Mouse (Mus musculus) layer of hippocampus, postnatal 25 days (tissue): Measurements from ENCODE around the gene Dgkd. TPM values are rescaled to one million over a fixed set of nuclear protein-coding genes. Genes with fewer than 3 reads are reported as not detected.
A peak's percentile ranks its signal among the peaks of the same experiment; 100 is the strongest.

Experiments used
- DNase-seq, 2 experiments: peaks; one replicate each; pipeline ENCODE4 v3.0.0; 2022; ENCODE audit warnings: mixed read lengths in 2 of 2, low spot score in 1 of 2; ENCODE audit errors: extremely low spot score in 1 of 2
- total RNA-seq, 2 experiments: library from RNA; stranded (reverse); gene quantifications; 2 replicates each; pipeline ENCODE4 v1.2.3; 2021

Dgkd gene
- total RNA-seq, 2 experiments from 2014 or later, result 105 to 129 TPM

- DNase-seq, result no peak
These were observed 5.5 kb upstream of the Dgkd start for GRCm38 (mm10) chr1:87847475-87848168.

- no peak for DNase-seq
These were observed 4.7 kb upstream of the Dgkd start for GRCm38 (mm10) chr1:87848237-87848996.

DNA sequence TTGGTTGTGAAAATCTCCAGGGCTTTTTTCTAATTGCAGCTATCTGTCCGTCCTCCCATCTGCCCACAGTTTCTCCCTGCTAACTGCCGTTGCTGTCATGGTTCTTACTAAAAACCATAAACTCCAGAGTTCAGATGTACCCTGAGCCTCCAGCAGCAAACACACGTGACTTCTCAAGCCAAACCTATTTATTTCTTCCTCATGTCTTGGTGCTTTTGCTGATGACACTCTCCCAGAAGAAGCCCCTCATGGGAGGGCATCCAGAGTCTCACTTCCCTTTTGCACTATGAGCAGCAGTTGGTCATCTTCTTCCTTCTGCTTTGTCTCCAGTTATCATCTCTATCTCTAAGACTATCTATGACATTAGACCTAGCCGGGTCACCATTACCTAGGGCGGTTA lies 3.8 kb upstream of the Dgkd start:
- DNase-seq, result no peak

- no peak for DNase-seq
These were observed 1.7 kb upstream of the Dgkd start for GRCm38 (mm10) chr1:87851344-87851743.

GRCm38 (mm10) chr1:87852081-87852790 lies 851 bp upstream of the Dgkd start:
- no peak for DNase-seq

- peak in 1 of 2 experiments; percentile 23 for DNase-seq
These were observed 694 bp downstream of the Dgkd start for GRCm38 (mm10) chr1:87853601-87854361.

GRCm38 (mm10) chr1:87854411-87854810 lies 1.3 kb downstream of the Dgkd start:
- no peak for DNase-seq

DNA sequence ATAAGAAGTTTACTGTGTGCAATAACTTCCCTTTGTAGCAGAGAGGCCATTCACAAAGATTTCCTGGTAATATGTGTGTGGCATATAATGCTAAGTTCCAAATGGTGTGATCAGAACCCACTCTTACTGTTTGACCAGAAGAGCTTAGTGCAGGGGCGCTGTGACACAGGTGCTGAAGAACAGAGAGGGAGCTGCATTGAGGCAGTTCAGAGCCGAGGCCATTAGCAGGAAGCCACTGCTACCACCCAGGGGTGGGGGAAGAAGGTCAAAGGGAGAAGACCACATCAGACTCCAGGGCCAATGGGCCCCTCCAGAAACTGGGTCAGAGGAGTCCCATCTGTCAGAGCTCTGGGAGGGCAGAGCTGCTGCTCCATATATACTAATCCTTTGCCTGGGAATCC lies 1.8 kb downstream of the Dgkd start:
- no peak for DNase-seq

DNA sequence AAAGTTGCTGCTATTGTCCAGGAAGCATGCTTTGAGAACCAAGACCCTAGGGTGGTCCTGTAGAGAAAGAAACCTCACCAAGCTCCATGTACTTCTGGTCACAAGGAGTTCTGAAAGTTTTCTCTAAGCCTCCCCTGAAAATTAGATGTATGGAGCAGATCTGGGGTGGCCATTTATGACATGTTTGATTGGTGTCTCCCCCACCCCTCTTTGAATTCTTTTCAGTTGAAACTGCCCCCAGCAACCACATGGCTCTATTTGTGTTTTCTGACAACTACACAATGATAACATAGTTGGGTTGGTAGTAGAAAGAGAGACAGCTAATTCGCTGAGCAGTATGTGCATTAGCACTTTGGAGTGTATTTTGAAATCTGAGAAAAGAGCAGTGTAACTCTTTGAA lies 2.4 kb downstream of the Dgkd start:
- DNase-seq, result no peak

- no peak for DNase-seq
These were observed 3.7 kb downstream of the Dgkd start for GRCm38 (mm10) chr1:87856823-87857222.

DNA sequence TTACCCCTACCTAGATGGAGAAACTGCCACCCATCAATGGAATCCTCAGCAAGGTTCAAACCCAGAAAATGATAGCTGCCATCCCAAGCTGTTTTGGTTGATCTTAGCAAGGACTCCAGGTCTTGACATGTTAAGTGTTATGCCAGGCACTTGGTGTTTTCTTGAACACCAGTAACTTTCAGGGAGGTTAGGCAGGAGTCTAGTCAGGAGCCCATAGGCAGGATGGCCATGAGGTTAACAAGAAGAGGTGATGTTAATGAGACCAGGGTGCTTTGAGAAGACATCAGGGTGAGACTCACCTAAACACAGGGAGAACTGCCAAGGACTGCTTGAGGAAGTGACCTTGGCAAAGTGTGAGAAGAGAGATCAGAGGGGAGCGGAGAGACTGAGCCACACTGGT lies 4.9 kb downstream of the Dgkd start:
- no peak for DNase-seq

GRCm38 (mm10) chr1:87858529-87858928 lies 5.4 kb downstream of the Dgkd start:
- no peak for DNase-seq

DNA sequence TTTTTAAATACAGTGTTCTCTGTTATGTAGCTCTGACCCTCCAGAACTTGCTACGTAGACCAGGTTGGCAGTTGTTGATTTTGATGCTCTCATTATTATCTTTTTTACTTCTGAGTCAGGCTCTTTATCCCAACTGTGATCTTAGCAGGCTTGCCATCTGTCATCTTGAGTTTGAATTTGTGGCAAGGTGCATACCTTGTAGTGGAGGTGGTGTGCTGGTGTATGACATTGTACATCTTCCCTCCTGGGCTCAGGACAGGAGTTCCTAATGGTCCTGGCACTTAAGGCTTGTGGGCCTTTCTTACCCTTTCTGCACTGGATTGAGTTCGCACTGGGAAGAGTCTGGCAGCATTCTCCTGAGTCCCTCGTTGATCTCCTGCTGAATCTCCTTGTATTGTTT lies 10.5 kb downstream of the Dgkd start:
- no peak for DNase-seq

- DNase-seq, result no peak
These were observed 11.8 kb downstream of the Dgkd start for GRCm38 (mm10) chr1:87864889-87865288.

- DNase-seq, result no peak
These were observed 13.6 kb downstream of the Dgkd start for GRCm38 (mm10) chr1:87866672-87867071.

- no peak for DNase-seq
These were observed 18.5 kb downstream of the Dgkd start for GRCm38 (mm10) chr1:87871546-87871945.

DNA sequence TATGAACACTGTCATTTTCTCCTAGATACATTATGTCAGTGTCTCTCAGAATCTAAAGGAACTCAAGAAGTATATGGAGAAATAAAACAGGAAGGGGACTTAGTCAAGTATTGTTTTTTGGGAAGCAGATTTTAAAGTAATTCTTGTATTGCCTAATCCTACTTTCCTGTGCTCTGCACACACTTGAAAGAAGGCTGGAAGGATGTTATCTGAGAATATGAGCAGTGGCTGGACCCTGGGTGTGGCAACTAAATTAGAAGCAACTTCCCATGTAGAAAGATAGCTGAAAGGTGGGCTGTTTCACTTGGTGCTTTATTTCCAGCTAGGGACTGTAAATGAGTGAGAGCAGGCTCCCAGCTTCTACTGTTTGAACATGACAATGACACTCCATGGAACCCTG lies 20.0 kb downstream of the Dgkd start:
- no peak for DNase-seq

- DNase-seq, result no peak
These were observed 23.0 kb downstream of the Dgkd start for GRCm38 (mm10) chr1:87876065-87876464.

- DNase-seq, result no peak
These were observed 24.6 kb downstream of the Dgkd start for GRCm38 (mm10) chr1:87877552-87878283.

DNA sequence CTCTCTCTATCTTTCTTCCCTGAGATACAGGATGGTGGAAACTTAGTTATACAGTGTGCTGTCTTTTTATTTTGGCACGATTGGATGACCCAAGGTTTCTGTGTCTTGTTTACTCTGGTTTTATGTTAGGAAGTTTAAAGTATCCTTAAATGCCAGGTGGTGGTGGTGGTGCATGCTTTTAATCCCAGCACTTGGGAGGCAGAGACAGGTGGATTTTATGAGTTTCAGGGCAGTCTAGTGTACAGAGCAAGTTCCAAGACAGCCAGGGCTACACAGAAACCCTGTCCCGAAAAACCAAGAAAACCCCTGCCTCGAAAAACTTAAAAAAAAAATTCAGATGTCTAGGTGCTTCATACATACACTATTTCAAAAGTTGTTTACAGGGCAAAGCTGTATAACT lies 25.9 kb downstream of the Dgkd start:
- DNase-seq, result no peak
